Mouse (Mus musculus) cerebellum, adult 8-10 months (tissue): ENCODE data around the gene Slc24a3.

Experiments used
- DNase-seq: peaks from one replicate; pipeline ENCODE4 v3.0.0; 2022

Slc24a3 gene

GRCm38 (mm10) chr2:145214086-145214831 lies 46.7 kb downstream of the Slc24a3 start:
- DNase-seq, result no peak

GRCm38 (mm10) chr2:145216580-145216979 lies 49.0 kb downstream of the Slc24a3 start:
- no peak for DNase-seq

GRCm38 (mm10) chr2:145217422-145217821 lies 49.9 kb downstream of the Slc24a3 start:
- no peak for DNase-seq

GRCm38 (mm10) chr2:145219246-145219645 lies 51.7 kb downstream of the Slc24a3 start:
- DNase-seq, result no peak

- DNase-seq, result no peak
Measured at GRCm38 (mm10) chr2:145223646-145224045, 56.1 kb downstream of the Slc24a3 start.

GRCm38 (mm10) chr2:145225640-145226039 lies 58.1 kb downstream of the Slc24a3 start:
- DNase-seq, result no peak

- no peak for DNase-seq
Measured at GRCm38 (mm10) chr2:145226100-145226499, 58.5 kb downstream of the Slc24a3 start.

GRCm38 (mm10) chr2:145227351-145227750 lies 59.8 kb downstream of the Slc24a3 start:
- no peak for DNase-seq

GRCm38 (mm10) chr2:145232764-145233484 lies 65.4 kb downstream of the Slc24a3 start:
- DNase-seq, result no peak

GRCm38 (mm10) chr2:145233547-145234398 lies 66.2 kb downstream of the Slc24a3 start:
- DNase-seq, result no peak

GRCm38 (mm10) chr2:145246384-145246783 lies 78.8 kb downstream of the Slc24a3 start:
- no peak for DNase-seq

GRCm38 (mm10) chr2:145248185-145248584 lies 80.6 kb downstream of the Slc24a3 start:
- no peak for DNase-seq

- DNase-seq, result peak; percentile 23
Measured at GRCm38 (mm10) chr2:145257332-145257731, 89.8 kb downstream of the Slc24a3 start.

- DNase-seq, result no peak
Measured at GRCm38 (mm10) chr2:145257855-145258254, 90.3 kb downstream of the Slc24a3 start.

GRCm38 (mm10) chr2:145260574-145260973 lies 93.0 kb downstream of the Slc24a3 start:
- DNase-seq, result no peak

GRCm38 (mm10) chr2:145262153-145262552 lies 94.6 kb downstream of the Slc24a3 start:
- DNase-seq, result no peak

- no peak for DNase-seq
Measured at GRCm38 (mm10) chr2:145266723-145267122, 99.2 kb downstream of the Slc24a3 start.

- no peak for DNase-seq
Measured at GRCm38 (mm10) chr2:145268971-145269370, 101.4 kb downstream of the Slc24a3 start.

GRCm38 (mm10) chr2:145269410-145269809 lies 101.9 kb downstream of the Slc24a3 start:
- no peak for DNase-seq

- peak; percentile 14 for DNase-seq
Measured at GRCm38 (mm10) chr2:145274016-145274677, 106.6 kb downstream of the Slc24a3 start.

- DNase-seq, result no peak
Measured at GRCm38 (mm10) chr2:145279336-145279735, 111.8 kb downstream of the Slc24a3 start.

- no peak for DNase-seq
Measured at GRCm38 (mm10) chr2:145283746-145284145, 116.2 kb downstream of the Slc24a3 start.

- no peak for DNase-seq
Measured at GRCm38 (mm10) chr2:145288501-145288900, 120.9 kb downstream of the Slc24a3 start.
